Mouse (Mus musculus) retina, embryonic 14.5 days (tissue): ENCODE results near the gene Ppp1cb.
A peak's percentile ranks its signal among the peaks of the same experiment; 100 is the strongest.
"Not testable (repeated sequence)": the region's sequence is repeated elsewhere in the genome, so short reads cannot be mapped to it uniquely, and the experiment has no call there.

ENCODE experiments used
- DNase-seq: peaks from one replicate; pipeline ENCODE4 v3.0.0-alpha.2; 2015; ENCODE audit warnings: low spot score

The Ppp1cb gene

DNA sequence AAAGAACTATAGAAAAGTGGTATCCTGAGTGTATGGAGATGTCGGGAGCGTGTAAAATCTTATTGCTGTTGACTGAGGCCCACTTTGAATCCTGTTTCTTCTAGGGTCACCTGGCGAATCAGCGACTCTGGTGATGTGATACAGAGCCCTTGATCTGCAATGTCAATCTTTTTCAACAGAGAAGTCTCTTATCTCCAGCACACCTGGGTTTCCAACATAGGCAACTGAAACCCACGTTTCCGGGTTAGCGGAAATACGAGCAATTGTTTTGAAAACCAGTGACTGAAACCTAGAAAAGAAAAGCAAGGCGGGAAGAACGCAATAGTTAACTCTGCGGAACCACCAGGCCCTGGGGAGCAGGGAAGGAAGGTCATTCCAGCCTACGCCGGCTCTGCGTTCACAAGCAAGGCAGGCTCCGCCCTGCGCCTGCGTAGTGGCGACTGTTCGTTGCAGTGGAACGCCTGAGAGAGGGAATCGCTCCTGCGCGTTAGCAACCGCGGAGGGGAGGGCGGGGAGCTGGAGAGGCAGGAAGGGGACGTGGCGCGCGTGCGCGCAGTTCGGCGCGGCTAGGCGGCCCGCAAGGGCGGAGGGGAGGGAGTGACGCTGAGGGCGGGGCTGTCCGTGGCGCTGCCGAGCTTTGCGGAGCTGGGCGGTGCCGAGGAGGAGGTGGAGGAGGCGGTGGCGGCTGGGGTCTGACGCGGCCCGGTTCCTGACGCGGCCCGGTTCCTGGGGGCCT lies at the start of gene Ppp1cb:
Ppp1cb (plus strand) TSS at position 436 of the 736 bp plus-strand sequence.
- DNase-seq = peak; percentile 99

DNA sequence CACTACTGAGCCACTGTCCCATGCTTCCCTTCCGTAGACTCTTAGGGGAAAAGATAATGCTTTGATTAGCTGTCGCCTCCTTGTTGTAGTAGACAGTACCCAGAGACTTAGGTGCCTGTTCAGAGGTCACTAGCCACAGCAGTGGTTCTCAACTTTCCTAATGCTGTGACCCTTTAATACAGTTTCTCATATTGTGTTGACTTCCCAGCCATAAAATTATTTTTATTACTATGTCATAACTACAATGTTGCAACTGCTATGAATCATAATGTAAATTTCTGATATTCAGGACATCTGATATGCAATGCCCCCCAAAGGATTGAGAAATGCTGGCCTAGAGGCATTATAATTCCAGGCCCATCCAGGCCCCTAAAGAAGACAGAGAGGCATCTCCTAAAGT lies 48.9 kb upstream of the Ppp1cb start:
- DNase-seq = no peak

DNA sequence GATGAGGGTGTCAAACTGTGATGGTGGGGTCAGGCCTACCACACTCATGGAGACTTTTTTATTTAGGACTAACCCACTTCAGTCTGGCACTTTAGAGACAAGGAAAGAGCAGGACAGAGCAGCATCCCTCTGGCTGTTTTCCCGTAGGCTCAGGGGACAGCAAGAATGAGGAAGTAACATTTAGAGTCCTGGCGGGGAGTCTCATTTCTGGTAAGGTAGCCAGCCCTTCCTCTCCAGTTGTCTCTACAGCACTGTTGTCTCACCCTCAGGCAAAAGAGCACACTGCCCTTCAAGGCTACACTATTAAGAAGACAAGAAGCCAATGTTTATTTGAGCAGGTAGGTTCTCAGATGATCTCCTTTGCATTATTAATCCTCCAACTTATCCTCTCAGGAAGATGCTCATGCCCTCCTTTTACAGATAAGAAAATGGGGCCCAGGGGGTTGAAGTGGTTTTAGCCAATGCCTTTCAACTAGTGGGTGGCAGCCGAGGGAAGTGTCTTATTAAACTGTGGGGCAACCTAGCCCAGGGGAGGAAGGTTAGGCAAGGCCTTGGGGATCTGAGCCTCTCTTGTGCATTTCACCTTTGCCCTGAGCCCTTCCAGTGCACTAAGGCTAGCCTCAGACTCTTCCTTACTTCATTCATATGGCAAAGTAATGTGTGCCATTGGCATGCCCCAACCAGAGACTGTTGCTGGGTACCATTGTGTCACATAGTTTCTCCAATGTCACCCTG lies 47.5 kb upstream of the Ppp1cb start:
- no peak for DNase-seq

DNA sequence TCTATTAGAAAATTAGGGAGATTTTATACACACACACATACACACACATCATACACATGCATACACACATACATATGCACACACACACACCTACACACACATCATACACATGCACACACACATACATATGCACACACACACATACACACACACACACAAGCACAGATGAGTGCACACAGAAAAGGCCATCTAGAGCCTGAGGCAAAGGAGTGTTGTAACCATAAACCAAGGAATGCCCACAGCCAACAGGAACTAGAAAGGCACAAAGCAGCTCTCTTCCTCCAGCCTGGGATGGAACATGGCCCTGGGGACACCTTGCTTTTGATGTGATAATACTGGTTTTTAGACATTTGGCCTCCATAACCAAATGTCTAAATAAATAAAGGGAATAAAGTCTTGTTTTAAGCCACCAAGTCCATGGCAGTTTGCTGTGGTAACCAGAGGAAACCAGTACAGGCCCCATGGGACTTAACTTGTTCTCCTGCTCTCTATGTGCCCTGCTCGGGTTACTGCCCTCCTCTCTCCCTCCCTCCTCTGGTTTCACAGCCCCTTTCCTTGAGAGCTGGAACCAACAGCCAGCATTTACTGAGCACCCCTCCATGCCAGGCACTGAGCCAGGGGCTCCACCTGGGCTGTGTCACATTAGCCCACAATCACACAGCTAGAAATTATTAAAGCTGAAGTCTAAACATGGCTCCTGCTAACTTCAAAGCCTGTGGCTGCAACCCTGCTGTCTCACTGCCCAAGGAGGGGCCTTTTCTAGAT lies 46.3 kb upstream of the Ppp1cb start:
- peak; percentile 25 for DNase-seq

DNA sequence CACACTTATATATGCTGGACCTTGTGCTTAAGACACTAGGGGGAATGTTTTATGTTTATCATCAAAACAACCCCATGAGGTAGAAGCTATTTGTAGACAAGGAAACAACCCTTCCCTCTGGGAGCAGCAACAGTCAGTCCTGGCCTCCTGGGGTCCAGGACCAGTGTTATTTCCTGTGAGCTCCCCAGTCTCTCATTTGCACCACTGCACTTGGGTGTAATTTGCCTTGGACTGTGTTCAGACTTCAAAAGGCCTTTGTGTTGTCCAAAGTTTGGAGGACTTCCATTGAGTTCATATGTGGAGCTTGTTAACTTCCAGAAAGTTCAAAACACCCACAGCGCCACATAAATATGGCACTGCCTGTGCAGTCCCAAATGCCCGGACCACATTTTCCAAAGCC lies 45.6 kb upstream of the Ppp1cb start:
- DNase-seq = no peak

DNA sequence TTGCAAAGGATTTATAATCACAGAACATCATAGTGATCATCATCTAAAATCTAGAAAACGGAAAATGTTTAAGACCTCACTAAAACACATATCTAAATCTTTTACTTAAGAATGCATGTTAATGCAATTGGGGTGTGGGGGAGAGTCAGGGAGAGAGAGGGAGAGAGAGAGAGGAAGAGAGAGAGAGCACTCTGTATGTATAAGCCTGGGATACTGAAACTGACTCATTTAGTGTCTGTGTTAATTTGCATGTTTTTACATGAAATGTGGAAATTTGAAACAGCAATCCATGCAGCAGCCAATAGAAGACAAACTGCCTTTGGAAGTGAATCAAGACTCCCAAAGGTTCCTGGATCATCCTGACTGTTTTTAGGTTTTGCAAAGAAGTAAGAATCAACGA lies 45.1 kb upstream of the Ppp1cb start:
- no peak for DNase-seq

DNA sequence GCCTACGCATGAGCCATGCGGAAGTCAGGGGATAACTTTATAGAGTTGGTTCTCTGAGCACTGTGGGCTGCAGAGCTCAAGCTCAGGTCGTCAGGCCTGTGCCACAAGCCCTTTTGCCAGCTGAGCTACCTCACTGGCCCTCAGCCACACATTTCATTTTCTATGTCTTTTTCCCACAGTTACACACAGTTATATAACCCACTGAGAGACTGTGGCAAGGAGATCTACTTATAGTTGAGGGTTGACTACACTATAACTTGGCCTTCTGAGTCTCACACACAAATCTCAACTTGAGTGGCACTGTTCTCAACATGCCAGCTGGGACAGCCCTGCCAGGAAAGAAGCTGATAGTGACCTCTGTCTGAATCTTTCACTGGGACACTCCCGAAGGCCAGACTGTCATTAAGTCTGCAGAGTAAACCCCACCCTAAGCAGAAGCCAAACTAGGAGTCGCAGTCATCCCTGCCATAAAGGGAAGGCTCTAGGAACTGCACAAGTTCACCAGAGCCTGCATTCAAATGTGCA lies 44.1 kb upstream of the Ppp1cb start:
- no peak for DNase-seq

DNA sequence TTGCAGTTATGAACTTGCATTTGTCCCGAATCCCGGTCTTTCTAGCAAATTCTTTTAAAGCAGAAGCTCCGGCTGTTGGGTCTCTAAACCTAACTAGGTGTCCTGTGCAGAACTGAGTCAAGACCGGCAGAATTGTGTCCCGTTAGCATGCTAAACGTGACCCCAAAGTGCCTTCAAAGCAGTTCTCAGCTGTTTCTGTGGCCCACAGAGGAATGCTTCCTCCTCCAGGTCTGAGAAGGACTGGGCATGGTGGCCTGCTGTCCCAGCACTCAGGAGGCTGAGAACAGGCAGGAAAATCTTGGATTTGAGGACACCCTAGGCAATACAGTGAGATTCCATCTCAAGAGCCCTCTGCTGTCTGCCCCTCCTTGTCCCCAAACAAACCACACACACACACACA lies 43.1 kb upstream of the Ppp1cb start:
- DNase-seq = no peak

DNA sequence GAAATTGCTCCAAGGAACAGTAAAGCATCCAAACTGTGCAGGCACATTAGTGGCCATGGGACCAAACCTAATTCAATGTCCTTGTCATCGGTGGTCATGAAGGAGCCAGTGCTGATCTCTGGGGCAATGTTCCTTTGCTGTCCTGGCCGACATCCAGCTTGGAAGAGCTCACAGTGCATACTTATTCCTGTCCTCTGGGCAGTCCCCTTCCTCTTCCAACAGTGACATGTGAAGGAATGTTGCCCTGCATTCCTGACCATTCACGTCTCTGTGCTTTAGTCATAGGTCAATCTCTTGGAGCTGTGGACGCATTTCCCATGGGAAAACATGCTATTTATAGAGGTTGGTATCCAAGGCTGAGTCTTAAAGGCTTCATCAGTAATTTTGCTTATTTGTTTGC lies 41.8 kb upstream of the Ppp1cb start:
- DNase-seq = no peak

DNA sequence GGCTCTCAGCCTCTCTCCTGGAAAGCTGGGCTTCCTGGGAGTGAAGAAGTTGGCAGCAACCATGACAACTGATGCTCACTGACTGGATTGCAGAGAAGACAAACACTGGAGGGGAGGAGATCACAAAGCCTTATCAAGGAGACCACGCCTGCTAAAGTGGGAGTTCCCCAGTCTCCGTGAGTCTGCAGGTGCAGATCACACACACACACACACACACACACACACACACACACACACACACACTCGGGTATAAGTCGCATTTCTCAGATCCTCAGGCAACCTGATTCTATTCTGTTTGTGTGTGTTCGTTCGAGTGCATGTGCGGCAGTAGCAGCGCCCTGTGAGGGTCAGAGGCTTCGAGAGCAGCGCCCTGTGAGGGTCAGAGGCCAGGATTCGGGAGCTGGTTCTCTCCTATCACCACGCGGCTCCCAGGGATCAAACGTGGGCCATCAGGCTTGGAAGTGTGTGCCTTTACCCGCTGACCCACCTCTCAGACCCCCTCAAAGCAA lies 36.5 kb upstream of the Ppp1cb start:
- peak; percentile 43 for DNase-seq

DNA sequence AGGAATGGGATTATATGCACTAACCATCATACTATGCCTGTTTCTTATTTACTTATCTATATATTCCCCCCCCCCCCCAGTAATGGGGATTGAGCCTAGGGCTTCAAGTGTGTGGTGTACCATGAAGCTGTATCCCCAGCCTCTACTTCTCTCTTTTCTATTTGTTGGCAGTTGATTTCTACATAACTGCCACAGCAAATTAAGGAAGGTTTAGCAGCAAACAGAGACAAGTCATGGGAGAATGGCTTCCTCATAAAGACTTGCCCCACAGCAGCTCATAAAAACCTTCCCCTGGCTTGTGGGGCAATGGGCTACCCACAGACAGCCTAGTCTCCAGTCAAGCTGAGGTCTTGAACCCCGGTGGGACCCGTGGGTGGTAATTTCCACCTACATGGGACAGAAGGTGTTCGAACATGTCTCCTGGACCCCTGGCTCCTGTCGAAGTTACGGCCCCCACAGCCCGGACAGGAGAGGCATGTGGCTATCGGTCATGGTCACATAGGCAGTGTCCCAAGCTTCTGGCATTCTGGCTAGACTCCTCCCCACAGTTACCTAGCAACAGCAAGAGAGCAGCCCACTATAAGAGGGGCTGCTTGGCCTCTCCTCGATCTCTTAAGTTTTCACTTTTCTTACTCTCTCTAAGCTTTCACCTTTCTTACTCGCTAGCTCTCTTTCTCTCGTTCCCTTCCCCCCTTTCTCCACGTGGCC lies 35.1 kb upstream of the Ppp1cb start:
- peak; percentile 19 for DNase-seq

DNA sequence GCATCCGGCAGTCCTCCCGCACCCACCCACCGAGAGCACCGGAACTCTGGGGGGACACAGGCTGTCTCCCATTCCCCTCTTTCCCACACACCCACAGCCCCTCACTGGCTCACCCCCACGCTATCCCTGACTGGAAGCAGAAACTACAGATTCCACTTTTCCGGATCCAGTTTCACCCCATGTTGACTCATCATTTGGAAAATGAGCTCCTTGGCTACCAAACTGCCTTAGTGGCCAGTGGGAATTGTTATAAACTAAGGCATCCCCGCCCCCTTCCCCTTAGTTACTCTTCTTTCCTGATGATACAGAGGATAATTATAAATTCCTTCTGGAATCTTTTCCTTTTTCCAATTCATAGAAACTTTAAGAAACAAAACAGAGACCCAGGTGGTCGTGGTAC lies 34.2 kb upstream of the Ppp1cb start:
- DNase-seq = no peak

DNA sequence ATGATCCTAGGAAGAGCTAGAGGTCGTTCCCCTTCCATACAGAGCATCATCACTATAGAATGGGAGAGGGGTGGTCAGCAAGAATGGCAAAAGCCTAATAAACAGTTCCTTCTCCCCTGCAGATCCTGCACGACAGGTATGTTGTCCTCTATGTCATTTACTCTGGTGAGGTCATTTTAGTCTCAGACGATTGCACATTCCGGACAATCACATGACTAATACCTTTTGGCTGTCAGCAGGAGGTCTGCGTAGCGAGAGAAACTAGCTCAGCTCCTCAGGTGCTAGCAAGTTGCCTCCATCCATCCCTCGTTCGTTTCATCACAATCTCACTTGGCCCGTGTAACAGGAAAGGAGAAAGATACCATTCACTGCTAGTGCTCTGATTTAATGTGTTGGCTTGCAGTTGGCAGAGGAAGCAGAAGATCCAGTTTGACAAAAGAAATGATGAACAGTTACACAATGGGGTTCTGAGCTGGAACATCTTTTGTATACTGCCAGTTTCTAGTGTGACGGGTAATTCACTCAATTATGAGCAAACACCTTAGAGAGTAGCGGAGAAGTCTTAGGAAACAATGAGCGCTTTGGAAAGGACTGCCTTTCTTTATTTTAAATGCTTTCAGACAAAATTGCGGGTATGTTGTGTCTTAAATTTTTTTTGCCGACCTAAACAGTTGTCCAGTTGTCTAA lies 33.0 kb upstream of the Ppp1cb start:
- DNase-seq = no peak

DNA sequence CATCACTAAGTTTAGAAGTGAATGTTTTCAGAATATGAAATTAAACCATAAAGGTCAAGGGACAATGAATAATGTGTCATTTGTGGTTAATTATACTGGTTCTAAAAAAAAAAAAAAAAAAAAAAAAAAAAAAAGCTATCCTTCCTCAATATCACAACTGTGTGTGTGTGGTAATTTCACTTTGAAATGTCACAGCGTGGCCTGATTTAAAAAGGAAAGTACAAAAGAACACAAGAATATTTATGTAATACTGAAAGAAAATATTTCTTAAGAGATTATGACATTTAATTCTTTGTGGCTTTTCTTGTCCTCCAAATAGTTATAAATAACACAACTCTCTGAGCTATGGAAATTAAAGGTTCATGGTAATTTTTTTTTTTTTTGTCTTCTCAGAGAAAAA lies 28.2 kb upstream of the Ppp1cb start:
- DNase-seq = no peak

DNA sequence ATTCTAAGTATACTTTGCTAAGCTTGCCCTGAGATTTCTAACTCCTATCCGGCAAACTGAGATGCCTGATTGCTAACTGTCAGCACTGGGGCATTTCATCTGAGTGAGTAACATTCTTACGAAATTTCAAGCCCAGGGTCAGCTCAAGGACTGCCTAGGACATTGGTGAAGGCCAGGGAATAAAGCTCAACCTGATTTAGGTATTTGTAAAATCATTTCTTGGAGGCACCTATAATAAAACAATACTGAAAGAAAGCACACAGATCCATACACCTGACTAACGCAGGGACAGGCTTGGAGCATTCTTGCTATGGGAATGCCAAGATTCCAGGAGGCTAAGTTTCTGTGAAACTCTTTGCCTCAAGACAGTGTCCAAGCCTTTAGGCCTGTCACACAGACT lies 24.3 kb upstream of the Ppp1cb start:
- not testable (repeated sequence) for DNase-seq

DNA sequence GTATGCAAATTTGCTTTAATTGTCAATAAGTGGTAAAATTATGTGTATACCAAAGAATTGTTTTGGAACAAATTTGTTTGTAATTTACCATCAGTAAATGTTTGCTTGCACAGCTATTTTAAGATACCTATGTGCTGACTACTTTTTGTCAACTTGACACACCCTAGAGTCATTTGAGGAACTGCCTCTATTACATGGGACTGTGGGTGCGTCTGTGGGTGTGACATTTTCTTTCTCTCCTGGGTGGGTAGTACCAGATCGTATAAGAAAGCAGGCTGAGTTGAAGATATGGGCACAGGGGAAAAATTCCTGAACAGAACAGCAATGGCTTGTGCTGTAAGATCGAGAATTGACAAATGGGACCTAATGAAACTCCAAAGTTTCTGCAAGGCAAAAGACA lies 23.0 kb upstream of the Ppp1cb start:
- no peak for DNase-seq

DNA sequence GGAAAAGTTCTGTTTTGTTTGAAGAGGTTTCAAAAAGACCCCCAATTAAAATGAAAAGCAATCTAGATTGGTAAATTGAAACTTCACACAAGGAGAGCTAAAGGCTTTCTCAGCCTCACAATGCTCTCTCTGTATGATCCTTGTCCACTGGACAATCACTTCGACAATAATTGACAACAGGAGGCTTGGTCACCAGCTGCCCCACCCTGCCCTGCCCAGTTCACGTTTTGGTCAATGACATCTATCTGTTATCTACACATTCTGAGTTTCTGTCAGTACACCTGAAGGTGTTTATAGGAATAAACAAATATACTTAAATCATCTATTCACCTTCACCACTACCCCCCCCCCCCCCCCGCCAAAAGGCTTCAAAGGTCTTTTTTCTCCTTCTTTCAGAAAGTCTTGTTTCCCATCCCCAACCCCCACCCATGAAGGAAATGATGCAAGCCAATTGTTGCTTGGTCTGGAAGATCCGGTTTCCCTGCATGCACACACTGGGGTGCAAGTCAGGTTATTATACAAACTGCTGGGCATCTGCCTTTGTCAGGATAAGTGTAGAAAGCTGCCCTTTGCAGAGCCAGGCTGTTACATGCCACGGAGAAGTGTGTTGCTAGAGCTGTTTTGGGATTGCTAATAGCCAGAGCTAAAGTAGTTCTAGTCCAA lies 20.6 kb upstream of the Ppp1cb start:
- no peak for DNase-seq

DNA sequence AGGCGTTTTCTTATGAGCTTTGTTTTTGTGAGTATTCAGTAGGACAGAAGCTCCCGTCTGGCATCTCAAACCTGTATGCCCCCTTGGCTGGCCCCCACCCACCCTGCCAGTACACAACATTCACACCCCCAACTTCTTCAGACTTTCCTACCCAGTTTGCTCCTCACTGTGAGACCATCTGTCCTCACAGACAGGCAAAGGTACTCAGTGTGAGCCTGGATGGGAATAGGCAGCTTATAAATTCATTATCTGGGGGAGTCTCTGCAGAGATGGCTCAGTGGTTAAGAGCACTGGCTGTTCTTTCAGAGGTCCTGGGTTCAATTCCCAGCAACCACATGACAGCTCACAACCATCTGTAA lies 20.1 kb upstream of the Ppp1cb start:
- no peak for DNase-seq

DNA sequence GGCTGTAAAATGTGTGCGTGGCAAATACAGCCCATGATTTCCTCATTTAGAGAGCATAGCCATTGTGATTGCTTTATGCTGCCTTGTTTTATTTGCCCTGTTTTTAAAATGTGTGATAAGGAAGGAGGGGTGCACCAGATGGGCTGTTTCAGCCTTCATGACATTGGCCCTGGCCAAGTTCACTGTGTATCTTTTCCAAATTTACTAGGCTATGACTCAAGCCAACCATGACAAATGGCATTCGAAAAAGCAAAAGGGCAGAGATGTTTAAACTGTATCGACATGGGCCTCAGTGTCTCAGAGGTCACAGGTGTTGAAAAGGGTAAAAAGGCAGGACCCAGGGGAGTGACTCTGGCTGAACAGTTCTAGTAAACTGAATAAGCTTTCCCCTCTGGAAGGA lies 17.3 kb upstream of the Ppp1cb start:
- DNase-seq = no peak

DNA sequence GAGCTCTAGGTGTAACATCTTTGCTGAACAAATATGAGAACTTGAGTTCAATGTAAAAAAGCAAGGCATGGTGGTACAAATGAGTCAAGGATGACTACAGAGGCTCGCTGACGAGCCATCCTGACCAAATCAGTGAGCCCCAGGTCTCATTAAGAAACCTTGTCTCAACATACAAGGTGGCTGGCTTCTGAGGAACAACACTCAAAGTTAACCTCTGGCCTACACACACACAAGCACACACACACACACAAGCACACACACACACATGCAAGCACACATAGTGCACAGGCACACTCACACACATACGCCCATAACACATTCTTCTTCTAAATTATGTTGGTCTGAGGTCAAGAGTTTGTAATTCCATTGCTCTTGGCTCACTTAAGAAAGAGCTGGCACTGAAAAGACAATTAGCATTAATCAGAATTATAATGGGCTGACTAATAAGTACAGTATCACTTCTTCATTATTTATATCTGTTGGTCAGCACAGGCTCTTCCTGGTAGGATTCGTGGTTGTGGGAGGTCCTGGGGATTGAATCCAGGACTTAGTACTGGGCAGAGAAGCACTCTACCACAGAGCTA lies 16.6 kb upstream of the Ppp1cb start:
- DNase-seq = no peak
